Mouse (Mus musculus): ENCODE measurements around the gene Cacna1b. TPM values are rescaled to one million over a fixed set of nuclear protein-coding genes. Genes with fewer than 3 reads are reported as not detected.
A peak's percentile ranks its signal among the peaks of the same experiment; 100 is the strongest.

Cacna1b gene
- polyA plus RNA-seq, 1 experiment = 32.9 TPM

DNA sequence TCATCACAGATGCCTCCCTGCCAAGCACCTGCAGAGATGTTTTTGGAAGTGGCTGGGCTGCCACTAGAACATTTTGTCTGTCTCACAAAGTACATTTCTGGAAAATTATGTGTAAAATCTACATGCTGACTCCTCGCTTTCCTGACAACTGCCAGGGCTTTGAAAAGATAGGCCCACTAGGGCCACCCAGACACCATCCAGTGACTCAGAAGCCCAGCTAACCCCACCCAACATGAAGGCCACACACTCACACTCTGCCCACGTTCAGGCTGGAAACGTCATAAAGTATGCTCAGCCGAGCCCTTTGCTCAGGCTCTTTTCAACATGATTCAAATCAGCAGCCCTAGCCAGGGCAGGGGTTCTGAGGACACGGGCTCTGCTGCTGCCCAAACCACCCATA lies 77.6 kb downstream of the Cacna1b start:
- H3K4me3 ChIP-seq (replicated peaks; ENCODE audit: insufficient read depth, low read depth, low read length) = no peak overlapping the region
- TF ChIP-seq POLR2A (IDR thresholded peaks at IDR 0.05; ENCODE audit: borderline replicate concordance, insufficient read depth, low read length) (no peak), CTCF (IDR thresholded peaks at IDR 0.05; ENCODE audit: borderline replicate concordance, insufficient read depth, low read depth, low read length) (no peak)
- 53% methylated on average over 5 of the region's 5 CpGs for WGBS
- no peak overlapping the region for H3K27ac ChIP-seq (ENCODE audit: insufficient read depth, low read length)
- H3K27me3 ChIP-seq (ENCODE audit: control insufficient read depth, insufficient read depth, low read length) = no peaks in the 10 kb centered on the region
- peaks cover 33% of the 10 kb centered on the region for H3K4me1 ChIP-seq (ENCODE audit: control insufficient read depth, insufficient read depth, low read length)
- peak in 1 of 2 experiments; percentile 9 for DNase-seq

DNA sequence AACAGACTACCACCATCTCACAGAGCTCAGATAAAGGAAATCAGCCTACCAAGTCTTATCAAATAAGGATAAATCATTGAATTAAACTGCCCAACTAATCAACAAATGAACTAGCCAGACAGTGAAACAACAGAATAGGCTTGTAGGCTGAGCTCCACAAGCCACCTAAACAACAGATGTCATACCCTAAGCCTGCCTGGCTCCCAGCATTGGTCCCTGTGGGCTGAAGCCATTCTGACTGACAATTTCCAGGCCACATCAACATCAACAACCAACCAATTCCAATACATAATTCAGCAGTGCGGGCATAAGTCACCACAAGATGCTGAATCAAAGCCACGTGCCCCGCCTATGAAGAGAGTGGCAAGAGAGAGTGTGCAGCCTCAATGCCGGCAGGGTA lies 78.2 kb downstream of the Cacna1b start:
- WGBS = 54% methylated on average over 4 of the region's 4 CpGs
- Histone ChIP-seq H3K27me3 (ENCODE audit: control insufficient read depth, insufficient read depth, low read length) (no peaks in the 10 kb centered on the region), H3K4me1 (ENCODE audit: control insufficient read depth, insufficient read depth, low read length) (peaks cover 36% of the 10 kb centered on the region), H3K4me3 (replicated peaks; ENCODE audit: insufficient read depth, low read depth, low read length) (no peak overlapping the region), H3K27ac (ENCODE audit: insufficient read depth, low read length) (no peak overlapping the region)
- DNase-seq = peak in 1 of 2 experiments; percentile 17
- no peak for TF ChIP-seq CTCF (IDR thresholded peaks at IDR 0.05; ENCODE audit: borderline replicate concordance, insufficient read depth, low read depth, low read length)
- no peak for TF ChIP-seq POLR2A (IDR thresholded peaks at IDR 0.05; ENCODE audit: borderline replicate concordance, insufficient read depth, low read length)

DNA sequence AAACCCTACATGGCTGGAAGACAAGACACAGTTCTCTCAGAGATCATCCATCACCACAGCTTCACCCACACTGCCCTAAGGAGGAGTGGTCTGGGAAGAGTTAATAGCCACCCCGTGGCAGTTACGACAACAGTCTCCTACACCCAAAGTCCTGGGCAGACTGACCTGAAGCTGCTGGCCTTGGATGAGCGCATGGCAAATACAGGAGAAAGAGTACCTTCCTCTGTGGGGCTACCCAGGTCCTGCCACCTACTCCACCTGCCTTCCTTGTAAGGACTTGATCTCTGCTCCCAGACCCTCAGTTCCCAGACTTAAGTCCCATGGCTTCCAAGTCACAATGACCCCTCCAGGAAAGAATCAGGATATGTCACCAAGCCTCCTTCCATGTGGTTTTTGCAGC lies 79.7 kb downstream of the Cacna1b start:
- no peak overlapping the region for H3K27ac ChIP-seq (ENCODE audit: insufficient read depth, low read length)
- H3K4me3 ChIP-seq (replicated peaks; ENCODE audit: insufficient read depth, low read depth, low read length) = no peak overlapping the region
- H3K27me3 ChIP-seq (ENCODE audit: control insufficient read depth, insufficient read depth, low read length) = no peaks in the 10 kb centered on the region
- peaks cover 40% of the 10 kb centered on the region for H3K4me1 ChIP-seq (ENCODE audit: control insufficient read depth, insufficient read depth, low read length)
- no peak for TF ChIP-seq CTCF (IDR thresholded peaks at IDR 0.05; ENCODE audit: borderline replicate concordance, insufficient read depth, low read depth, low read length)
- no peak for TF ChIP-seq POLR2A (IDR thresholded peaks at IDR 0.05; ENCODE audit: borderline replicate concordance, insufficient read depth, low read length)
- DNase-seq = no peak
- 94% methylated on average over 3 of the region's 3 CpGs for WGBS

DNA sequence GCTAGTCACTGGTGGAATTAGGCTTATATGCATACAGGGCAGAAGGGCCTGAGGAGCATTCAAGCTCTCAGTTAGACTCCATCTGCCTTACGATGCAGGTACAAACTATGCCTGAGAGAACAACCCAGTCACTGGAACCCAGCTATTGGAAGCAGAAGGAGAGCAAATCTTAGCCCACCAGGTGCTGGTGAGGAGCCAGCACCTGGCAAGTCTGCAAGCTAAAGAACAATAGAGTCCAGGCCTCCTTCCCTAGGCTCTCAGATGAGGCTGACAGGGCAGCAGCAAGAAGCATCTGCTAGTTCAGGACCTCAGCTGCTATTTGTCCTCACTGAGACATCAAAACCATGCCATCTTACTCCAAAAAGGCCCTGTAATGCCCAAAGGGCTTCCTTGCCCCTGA lies 82.2 kb downstream of the Cacna1b start:
- DNase-seq = peak; percentile 56 to 69
- peak overlapping the region; percentile 63 for H3K27ac ChIP-seq (ENCODE audit: insufficient read depth, low read length)
- no peak overlapping the region for H3K4me3 ChIP-seq (replicated peaks; ENCODE audit: insufficient read depth, low read depth, low read length)
- no peaks in the 10 kb centered on the region for H3K27me3 ChIP-seq (ENCODE audit: control insufficient read depth, insufficient read depth, low read length)
- WGBS = 15% methylated on average over 1 of the region's 1 CpGs
- TF ChIP-seq CTCF (IDR thresholded peaks at IDR 0.05; ENCODE audit: borderline replicate concordance, insufficient read depth, low read depth, low read length) = no peak
- no peak for TF ChIP-seq POLR2A (IDR thresholded peaks at IDR 0.05; ENCODE audit: borderline replicate concordance, insufficient read depth, low read length)
- peaks cover 26% of the 10 kb centered on the region for H3K4me1 ChIP-seq (ENCODE audit: control insufficient read depth, insufficient read depth, low read length)

DNA sequence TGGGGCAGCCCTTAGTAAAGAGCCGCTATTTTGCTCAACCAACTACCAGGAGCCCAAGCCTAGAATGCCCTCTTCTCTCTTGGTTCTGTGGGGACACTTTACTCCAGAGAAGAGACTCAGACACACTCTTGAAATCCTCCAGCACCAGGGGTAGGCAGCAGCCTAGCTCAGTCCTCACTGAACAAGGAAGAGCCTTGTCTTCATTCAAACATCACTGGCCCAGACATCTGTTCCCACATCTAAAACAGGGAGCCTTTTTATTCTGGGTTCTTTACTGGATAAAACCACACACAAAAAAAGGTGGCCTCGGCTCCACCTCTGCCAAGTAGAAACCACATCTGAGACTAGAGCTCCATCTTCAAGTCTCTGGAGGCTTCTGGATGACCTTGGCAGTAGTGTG lies 82.8 kb downstream of the Cacna1b start:
- no peak for TF ChIP-seq POLR2A (IDR thresholded peaks at IDR 0.05; ENCODE audit: borderline replicate concordance, insufficient read depth, low read length)
- no peak for TF ChIP-seq CTCF (IDR thresholded peaks at IDR 0.05; ENCODE audit: borderline replicate concordance, insufficient read depth, low read depth, low read length)
- WGBS = 92% methylated on average over 2 of the region's 2 CpGs
- H3K27ac ChIP-seq (ENCODE audit: insufficient read depth, low read length) = 0 out of 2 replicates have a peak overlapping the region, but pooled peaks have one; percentile 63

DNA sequence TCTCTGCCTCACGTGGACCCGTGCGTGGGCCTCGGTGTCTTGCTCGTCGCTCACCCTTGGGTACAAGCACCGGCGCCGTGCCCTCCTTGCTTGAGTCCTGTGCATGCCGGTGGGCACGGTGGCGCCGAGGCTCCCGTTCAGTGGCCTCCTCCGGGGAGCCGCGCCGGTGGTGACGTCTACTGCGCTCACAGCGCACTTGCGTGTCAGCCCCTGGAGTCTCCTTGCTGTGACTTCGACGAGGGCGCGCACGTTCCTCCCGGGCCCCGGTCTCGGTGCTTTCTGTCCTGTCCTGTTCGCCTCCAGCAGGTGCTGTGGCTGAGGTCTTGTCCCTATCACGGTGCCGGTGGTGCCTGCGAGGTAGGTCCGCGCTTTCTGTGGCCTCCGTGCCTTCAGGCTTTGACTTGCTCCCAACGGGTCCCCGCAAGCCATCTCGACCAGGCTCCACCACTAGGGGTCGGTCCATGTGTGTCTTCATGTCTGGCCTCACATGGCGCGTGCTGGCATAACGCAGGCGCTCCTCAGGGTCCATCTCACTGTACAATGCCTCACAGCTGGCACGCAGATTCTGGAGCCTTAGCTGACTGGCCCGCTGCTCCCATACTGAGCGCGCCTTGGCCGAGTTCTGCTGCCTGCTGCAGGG lies 83.8 kb downstream of the Cacna1b start:
- DNase-seq = peak; percentile 38 to 41
- TF ChIP-seq POLR2A (IDR thresholded peaks at IDR 0.05; ENCODE audit: borderline replicate concordance, insufficient read depth, low read length) (no peak), CTCF (IDR thresholded peaks at IDR 0.05; ENCODE audit: borderline replicate concordance, insufficient read depth, low read depth, low read length) (peak; percentile 22; the same call in 1 of the 2 replicates)
- Histone ChIP-seq H3K4me1 (ENCODE audit: control insufficient read depth, insufficient read depth, low read length) (peaks cover 16% of the 10 kb centered on the region), H3K27me3 (ENCODE audit: control insufficient read depth, insufficient read depth, low read length) (no peaks in the 10 kb centered on the region), H3K27ac (ENCODE audit: insufficient read depth, low read length) (no peak overlapping the region), H3K4me3 (replicated peaks; ENCODE audit: insufficient read depth, low read depth, low read length) (no peak overlapping the region)
- 57% methylated on average over 50 of the region's 50 CpGs for WGBS

More for the DNA sequence above, 82.8 kb downstream of the Cacna1b start:
- DNase-seq = no peak
- peaks cover 22% of the 10 kb centered on the region for H3K4me1 ChIP-seq (ENCODE audit: control insufficient read depth, insufficient read depth, low read length)
- no peak overlapping the region for H3K4me3 ChIP-seq (replicated peaks; ENCODE audit: insufficient read depth, low read depth, low read length)
- H3K27me3 ChIP-seq (ENCODE audit: control insufficient read depth, insufficient read depth, low read length) = no peaks in the 10 kb centered on the region

DNA sequence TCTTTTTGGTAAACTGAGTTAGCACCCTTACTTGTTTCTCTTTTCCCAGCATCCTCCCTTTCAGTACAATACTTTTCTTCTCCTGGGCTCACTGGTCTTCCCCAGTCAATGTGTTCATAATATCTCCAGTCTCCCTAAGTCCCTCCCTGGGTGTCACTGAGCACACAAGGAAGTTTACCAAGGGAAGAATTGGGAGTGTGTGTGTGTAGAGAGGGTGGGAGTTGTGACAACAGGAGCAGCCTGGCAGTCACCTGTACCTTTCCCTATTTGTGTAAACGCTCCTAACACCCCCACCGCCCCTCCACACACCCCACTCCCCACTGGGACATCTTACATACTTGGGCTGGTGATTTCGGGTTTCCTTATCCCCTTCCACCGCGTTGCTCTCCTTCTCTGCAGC lies 84.4 kb downstream of the Cacna1b start:
- H3K4me3 ChIP-seq (replicated peaks; ENCODE audit: insufficient read depth, low read depth, low read length) = no peak overlapping the region
- TF ChIP-seq POLR2A (IDR thresholded peaks at IDR 0.05; ENCODE audit: borderline replicate concordance, insufficient read depth, low read length) = no peak
- TF ChIP-seq CTCF (IDR thresholded peaks at IDR 0.05; ENCODE audit: borderline replicate concordance, insufficient read depth, low read depth, low read length) = no peak
- H3K27me3 ChIP-seq (ENCODE audit: control insufficient read depth, insufficient read depth, low read length) = no peaks in the 10 kb centered on the region
- H3K27ac ChIP-seq (ENCODE audit: insufficient read depth, low read length) = no peak overlapping the region
- 83% methylated on average over 5 of the region's 5 CpGs for WGBS
- DNase-seq = no peak
- peaks cover 16% of the 10 kb centered on the region for H3K4me1 ChIP-seq (ENCODE audit: control insufficient read depth, insufficient read depth, low read length)

DNA sequence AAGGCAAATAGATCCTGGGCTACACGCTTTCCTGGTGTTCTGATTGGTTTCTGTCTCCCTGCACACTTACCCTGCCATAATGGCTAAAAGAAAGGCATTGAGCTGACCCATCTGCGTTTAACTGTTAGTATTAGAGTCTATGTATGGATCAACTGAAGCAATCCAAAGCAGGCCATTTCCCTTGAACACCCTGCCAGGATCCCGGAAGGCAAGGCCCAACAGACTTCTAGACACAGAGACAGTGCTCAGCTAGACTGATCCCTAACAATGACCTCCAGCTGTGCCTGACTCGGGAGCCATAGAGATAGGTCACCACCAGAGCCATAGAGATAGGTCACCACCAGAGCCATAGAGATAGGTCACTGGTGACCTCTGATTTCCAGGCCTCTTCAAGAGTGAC lies 84.8 kb downstream of the Cacna1b start:
- H3K27ac ChIP-seq (ENCODE audit: insufficient read depth, low read length) = no peak overlapping the region
- WGBS = 69% methylated on average over 4 of the region's 4 CpGs
- H3K27me3 ChIP-seq (ENCODE audit: control insufficient read depth, insufficient read depth, low read length) = no peaks in the 10 kb centered on the region
- no peak for DNase-seq
- H3K4me3 ChIP-seq (replicated peaks; ENCODE audit: insufficient read depth, low read depth, low read length) = no peak overlapping the region
- TF ChIP-seq POLR2A (IDR thresholded peaks at IDR 0.05; ENCODE audit: borderline replicate concordance, insufficient read depth, low read length) (no peak), CTCF (IDR thresholded peaks at IDR 0.05; ENCODE audit: borderline replicate concordance, insufficient read depth, low read depth, low read length) (no peak)
- peaks cover 16% of the 10 kb centered on the region for H3K4me1 ChIP-seq (ENCODE audit: control insufficient read depth, insufficient read depth, low read length)

All from cerebellum, adult 2 months (tissue).